Mouse (Mus musculus): Measurements from ENCODE around the gene Prrc2c.
"Not testable (repeated sequence)": the region's sequence is repeated elsewhere in the genome, so short reads cannot be mapped to it uniquely, and the experiment has no call there.

Gene Prrc2c

DNA sequence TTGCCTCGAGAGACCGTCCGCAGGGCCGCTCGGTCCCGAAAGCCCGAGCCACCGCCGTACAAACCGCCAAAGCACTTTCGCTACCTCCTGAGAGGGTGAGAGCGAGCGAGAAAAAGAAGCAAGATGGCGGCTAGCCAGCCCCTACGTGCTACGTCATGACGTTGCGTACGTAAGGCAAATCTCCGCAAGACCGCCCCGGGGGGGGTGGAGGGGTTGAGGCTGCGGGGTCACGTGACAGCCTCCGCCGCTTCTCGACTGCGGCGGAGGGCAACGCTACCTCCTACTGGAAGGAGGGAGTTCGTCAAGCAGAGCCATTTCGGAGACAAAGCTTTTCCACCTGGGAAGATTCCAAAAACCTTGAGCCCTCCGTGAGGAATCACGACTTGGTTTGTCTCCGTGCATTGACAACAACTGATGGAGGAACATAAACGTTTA lies at the start of gene Prrc2c:
Gene Prrc2c (minus strand): TSS at position 156 of the 435 bp plus-strand sequence.
- DNase-seq (ENCODE audit: low read depth, low spot score), result peak; percentile 99

- DNase-seq (ENCODE audit: low read depth, low spot score), result no peak
These were observed 44.9 kb upstream of the Prrc2c start for GRCm38 (mm10) chr1:162785222-162785621.

DNA sequence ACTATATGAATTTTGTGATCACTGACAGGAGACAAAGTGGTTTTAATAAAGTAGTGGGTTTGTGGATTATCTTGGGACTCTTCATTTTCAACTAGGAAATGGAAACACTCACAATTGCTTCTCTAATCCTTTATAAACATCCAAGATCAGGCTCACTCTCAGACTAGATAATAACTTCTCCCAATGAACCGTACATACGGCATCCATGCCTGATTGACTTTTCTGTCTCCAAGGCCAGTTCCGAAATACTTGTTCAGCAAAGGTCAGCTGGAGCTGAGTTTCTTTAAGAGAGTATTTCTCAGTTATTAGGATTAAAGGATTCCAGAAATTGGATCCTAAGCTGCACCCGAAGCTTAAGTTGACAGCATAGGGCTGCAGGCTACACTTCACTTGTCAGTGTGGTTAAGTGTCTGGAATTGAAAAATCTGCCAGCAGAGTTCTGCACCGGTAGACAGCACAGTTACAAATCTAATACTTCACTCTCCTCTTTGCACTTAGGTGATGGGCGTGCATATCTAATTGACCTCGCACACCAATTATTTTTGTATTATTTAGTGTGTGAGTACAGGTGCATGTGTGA lies 43.4 kb upstream of the Prrc2c start:
- DNase-seq (ENCODE audit: low read depth, low spot score), result no peak

- not testable (repeated sequence) for DNase-seq (ENCODE audit: low read depth, low spot score)
These were observed 40.7 kb upstream of the Prrc2c start for GRCm38 (mm10) chr1:162781035-162781434.

GRCm38 (mm10) chr1:162777943-162778538 lies 37.7 kb upstream of the Prrc2c start:
- DNase-seq (ENCODE audit: low read depth, low spot score), result no peak

DNA sequence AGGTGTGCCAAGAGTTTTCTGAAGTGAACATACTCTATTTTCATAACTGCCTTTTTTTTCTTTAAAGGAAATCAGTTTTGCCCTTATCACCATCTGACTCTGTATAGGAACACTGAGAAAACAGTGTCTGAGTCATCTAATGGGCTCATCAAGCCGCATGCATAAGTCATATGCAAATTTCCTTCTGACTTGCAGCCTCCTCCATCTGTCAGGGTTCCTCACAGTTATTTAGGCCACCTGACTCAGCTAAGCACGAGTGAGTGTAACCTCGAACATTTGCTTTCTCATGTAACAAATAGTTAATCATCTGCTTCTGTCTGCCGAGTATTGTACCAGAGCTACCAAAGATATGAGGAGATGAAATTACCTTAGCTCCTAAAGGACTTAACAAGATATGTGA lies 33.3 kb upstream of the Prrc2c start:
- DNase-seq (ENCODE audit: low read depth, low spot score), result no peak

DNA sequence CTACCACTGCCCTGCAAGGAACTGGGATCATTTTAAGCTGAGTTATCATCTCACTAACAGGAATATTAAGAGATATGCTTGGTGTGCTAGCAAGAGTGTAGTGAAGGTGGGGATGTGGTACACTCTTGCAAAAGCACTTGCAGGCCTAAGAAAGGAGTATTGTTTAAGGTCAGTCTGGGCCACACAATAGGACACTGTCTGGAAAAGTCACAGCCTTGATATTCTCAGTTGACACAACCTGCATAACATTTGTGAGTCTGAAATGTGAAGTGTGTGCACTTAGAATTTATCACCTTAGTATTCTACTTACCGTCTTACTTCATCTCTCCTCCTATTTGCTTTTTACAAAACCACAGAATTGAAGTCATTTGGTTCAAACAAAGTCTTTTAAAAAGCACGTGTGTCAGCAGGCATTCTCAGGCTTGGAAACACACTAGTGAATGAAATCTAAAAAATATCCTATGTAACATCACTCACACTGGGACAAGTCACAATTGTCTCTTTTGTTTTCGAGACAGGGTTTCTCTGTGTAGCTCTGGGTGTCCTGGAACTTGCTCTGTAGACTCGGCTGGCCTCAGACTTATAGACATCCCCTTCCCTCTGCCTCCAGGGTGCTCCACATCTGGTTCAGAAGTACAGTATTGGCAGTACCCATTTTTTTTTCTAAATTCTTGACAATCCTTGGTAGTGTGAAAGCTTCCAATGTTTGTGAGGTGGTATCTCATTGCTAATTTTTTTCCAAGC lies 31.4 kb upstream of the Prrc2c start:
- DNase-seq (ENCODE audit: low read depth, low spot score), result no peak

- DNase-seq (ENCODE audit: low read depth, low spot score), result no peak
These were observed 11.7 kb upstream of the Prrc2c start for GRCm38 (mm10) chr1:162752009-162752408.

GRCm38 (mm10) chr1:162749607-162750006 lies 9.3 kb upstream of the Prrc2c start:
- DNase-seq (ENCODE audit: low read depth, low spot score), result no peak

- DNase-seq (ENCODE audit: low read depth, low spot score), result no peak
These were observed 8.4 kb upstream of the Prrc2c start for GRCm38 (mm10) chr1:162748761-162749160.

- no peak for DNase-seq (ENCODE audit: low read depth, low spot score)
These were observed 443 bp downstream of the Prrc2c start for GRCm38 (mm10) chr1:162739831-162740394.

GRCm38 (mm10) chr1:162739406-162739805 lies 950 bp downstream of the Prrc2c start:
- peak; percentile 12 for DNase-seq (ENCODE audit: low read depth, low spot score)

DNA sequence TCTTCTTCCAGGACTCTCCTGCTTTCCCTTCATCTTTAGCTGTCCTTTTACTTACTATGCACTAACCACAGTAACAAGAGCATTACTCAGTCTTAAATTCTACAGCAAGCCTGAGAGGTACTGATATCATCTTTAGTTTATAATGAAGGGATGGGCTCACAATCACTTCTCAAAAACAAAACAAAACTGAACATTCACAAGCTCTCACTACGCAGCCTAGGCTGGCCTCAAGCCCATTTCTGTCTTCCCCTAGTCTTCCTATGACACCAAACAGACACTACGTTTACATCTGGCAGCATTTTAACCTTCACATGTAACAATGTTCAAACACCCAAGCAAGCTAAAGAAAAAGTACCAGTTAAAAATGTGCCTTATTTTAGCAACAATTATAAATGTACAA lies 1.9 kb downstream of the Prrc2c start:
- no peak for DNase-seq (ENCODE audit: low read depth, low spot score)

DNA sequence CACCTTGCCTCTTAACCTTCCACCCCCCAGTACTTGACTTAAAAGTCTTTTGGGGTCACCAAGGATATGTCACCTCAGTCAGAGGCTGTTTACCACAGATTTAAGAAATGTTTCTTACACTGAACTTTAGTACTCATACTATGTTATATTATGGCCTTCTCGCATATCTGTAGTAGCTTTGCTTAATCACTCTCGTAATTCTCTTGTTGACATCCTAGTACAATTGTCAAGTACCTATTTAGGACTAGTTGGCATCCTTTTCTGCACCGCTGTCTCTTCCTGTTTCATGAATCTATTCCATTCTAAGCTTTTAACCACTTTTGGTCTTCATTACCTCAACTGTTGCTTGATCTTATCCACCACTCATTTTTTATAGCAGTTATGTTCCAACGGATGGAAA lies 5.3 kb downstream of the Prrc2c start:
- no peak for DNase-seq (ENCODE audit: low read depth, low spot score)

GRCm38 (mm10) chr1:162734283-162734682 lies 6.1 kb downstream of the Prrc2c start:
- DNase-seq (ENCODE audit: low read depth, low spot score), result no peak

- no peak for DNase-seq (ENCODE audit: low read depth, low spot score)
These were observed 8.3 kb downstream of the Prrc2c start for GRCm38 (mm10) chr1:162732041-162732440.

DNA sequence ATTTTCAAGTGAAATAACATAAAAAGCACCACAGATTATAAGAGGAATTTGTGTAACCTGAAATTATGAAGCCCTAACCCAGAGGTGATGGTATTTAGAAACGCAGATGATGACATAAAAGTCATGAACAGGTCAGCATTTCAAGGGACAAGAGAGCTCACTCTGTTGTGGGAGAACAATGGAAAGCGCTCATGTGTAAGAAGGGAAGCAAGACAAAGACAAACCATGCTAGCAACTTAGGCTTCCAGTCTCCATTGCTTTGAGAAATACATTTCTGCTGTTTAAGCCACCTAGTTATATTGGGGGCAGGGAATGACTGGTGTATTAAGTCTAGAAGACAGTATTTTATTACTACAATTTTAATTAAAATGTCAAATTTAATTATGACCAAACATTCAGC lies 10.9 kb downstream of the Prrc2c start:
- no peak for DNase-seq (ENCODE audit: low read depth, low spot score)

- DNase-seq (ENCODE audit: low read depth, low spot score), result no peak
These were observed 12.4 kb downstream of the Prrc2c start for GRCm38 (mm10) chr1:162727981-162728380.

GRCm38 (mm10) chr1:162723610-162724009 lies 16.7 kb downstream of the Prrc2c start:
- no peak for DNase-seq (ENCODE audit: low read depth, low spot score)

DNA sequence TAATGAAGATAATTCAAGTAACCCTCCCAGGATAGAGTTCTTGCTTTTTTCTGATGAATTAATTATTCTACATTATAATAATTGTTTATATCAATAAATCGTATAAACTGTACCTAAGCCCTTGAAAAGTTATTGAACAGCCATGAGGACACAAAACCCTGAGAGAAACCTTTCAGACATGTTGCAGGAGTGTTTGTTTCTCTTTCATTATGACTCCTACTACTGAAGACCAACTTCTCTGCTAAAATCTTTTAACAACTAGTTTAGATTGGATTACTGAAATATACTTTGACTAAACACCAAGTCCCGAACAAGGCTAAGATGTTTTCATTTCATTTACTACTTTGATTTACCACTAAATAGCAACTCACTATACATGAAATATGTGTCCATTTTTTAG lies 19.7 kb downstream of the Prrc2c start:
- no peak for DNase-seq (ENCODE audit: low read depth, low spot score)

GRCm38 (mm10) chr1:162700389-162701066 lies 39.8 kb downstream of the Prrc2c start:
- DNase-seq (ENCODE audit: low read depth, low spot score), result no peak

GRCm38 (mm10) chr1:162697866-162698265 lies 42.5 kb downstream of the Prrc2c start:
- no peak for DNase-seq (ENCODE audit: low read depth, low spot score)

Data from ZHBTc4 (cell line).